ENCODE assay signal across 10 mouse cellular contexts in genomic region chr10:128715559-128716537, GRCm38 (mm10). TPM values are rescaled to one million over a fixed set of nuclear protein-coding genes. Genes with fewer than 3 reads are reported as not detected.
DNase-seq lines count a peak whose midpoint lies in the region; ATAC-seq and TF ChIP-seq lines count a peak whose summit lies in the region.
"Had no signal": no experiment of that assay in that cellular context is flagged by ENCODE, and none has a peak within 500 bp of the region (broad histone marks: within the 10 kb centered on the region; RNA-seq: fewer than 3 reads in every experiment).

No protein-coding gene starts in this region.

- WGBS in midbrain, embryonic 14.5 days = 87% methylated on average over 19 of the region's 19 CpGs

- H3K27ac ChIP-seq in CH12.LX (ENCODE audit: insufficient read depth, low read depth) = no peak overlapping the region
- no peak overlapping the region for H3K27ac ChIP-seq in midbrain, embryonic 14.5 days (replicated peaks; ENCODE audit: low read depth, low read length)
- H3K27ac ChIP-seq: hindbrain, embryonic 15.5 days; limb, embryonic 15.5 days had no signal

- H3K4me2 ChIP-seq in CH12.LX (ENCODE audit: insufficient read depth, low read depth, poor library complexity, severe bottlenecking) = peak overlapping the region; percentile 63
- no peak overlapping the region for H3K4me2 ChIP-seq in midbrain, embryonic 14.5 days (ENCODE audit: low read length)
- H3K4me2 ChIP-seq: hindbrain, embryonic 15.5 days; limb, embryonic 15.5 days had no signal

- peak; percentile 76 for ATAC-seq in activated CD4-positive, CD25-positive, alpha-beta regulatory T cell, adult 4 months
- ATAC-seq in midbrain, embryonic 14.5 days (ENCODE audit: low FRiP score, low TSS enrichment) = no peak

- peak overlapping the region; percentile 61 for H3K9ac ChIP-seq in CH12.LX (ENCODE audit: insufficient read depth, low read depth)
- H3K9ac ChIP-seq in midbrain, embryonic 14.5 days (replicated peaks; ENCODE audit: low read length) = no peak overlapping the region
- H3K9ac ChIP-seq: hindbrain, embryonic 15.5 days; limb, embryonic 15.5 days had no signal

- H3K79me2 ChIP-seq in CH12.LX (replicated peaks; ENCODE audit: control insufficient read depth, extremely low read depth, insufficient read depth, poor library complexity, severe bottlenecking) = no peaks in the 10 kb centered on the region

- peak; percentile 80 for TF ChIP-seq POLR2A in CH12.LX (IDR thresholded peaks at IDR 0.05; ENCODE audit: low read depth, low read length)

- no peaks in the 10 kb centered on the region for H3K9me3 ChIP-seq in CH12.LX (replicated peaks; ENCODE audit: low read length)
- no peaks in the 10 kb centered on the region for H3K9me3 ChIP-seq in midbrain, embryonic 14.5 days (ENCODE audit: control insufficient read depth, low read length)
- H3K9me3 ChIP-seq: hindbrain, embryonic 15.5 days; limb, embryonic 15.5 days had no signal

- in situ Hi-C loops in CH12.LX (cut with MboI; ENCODE audit: low pct_ligation_motif_present, low pct_unique_long_range_greater_than_20kb, low sequenced_read_pairs) = no loop called here

- TF ChIP-seq CTCF in CH12.LX (conservative IDR thresholded peaks at IDR 0.05 in 1 of 2, IDR thresholded peaks at IDR 0.05 in 1 of 2; ENCODE audit: low read depth in 2 of 2, low read length in 2 of 2) = no peak

- H3K4me3 ChIP-seq in CH12.LX (replicated peaks in 1 of 3; ENCODE audit: low read depth in 2 of 3, low read length in 2 of 3, poor library complexity in 1 of 3) = peak overlapping the region; percentile 7 to 37 (median 37)
- no peak overlapping the region for H3K4me3 ChIP-seq in midbrain, embryonic 14.5 days (replicated peaks; ENCODE audit: low read depth, low read length)
- H3K4me3 ChIP-seq: hindbrain, embryonic 15.5 days; limb, embryonic 15.5 days had no signal

- TF ChIP-seq RAD21 in CH12.LX (IDR thresholded peaks at IDR 0.05; ENCODE audit: low read depth, low read length) = no peak

- H3K27me3 ChIP-seq in CH12.LX (replicated peaks) = no peaks in the 10 kb centered on the region
- H3K27me3 ChIP-seq in midbrain, embryonic 14.5 days (ENCODE audit: control insufficient read depth, insufficient read depth, low read length) = no peaks in the 10 kb centered on the region
- H3K27me3 ChIP-seq: hindbrain, embryonic 15.5 days; limb, embryonic 15.5 days had no signal

- 0 out of 2 replicates have a peak, but pooled peaks have one; percentile 30 for TF ChIP-seq EP300 in CH12.LX (IDR thresholded peaks at IDR 0.05; ENCODE audit: low read length)

- DNase-seq in CH12.LX (ENCODE audit: extremely low read depth) = peak; percentile 82
- DNase-seq in lung, postnatal 25 days (ENCODE audit: low spot score) = peak; percentile 47
- peak; percentile 62 to 85 for DNase-seq in thymus, adult 18-20 months
- no peak for DNase-seq in midbrain, embryonic 14.5 days
- DNase-seq in cerebellum, postnatal 10 days = no peak
- no peak for DNase-seq in frontal cortex, postnatal 10 days (ENCODE audit: low spot score in 2 of 2)
- DNase-seq: right cerebral cortex, adult 18-20 months had no signal

- H3K36me3 ChIP-seq in CH12.LX (replicated peaks in 1 of 2; ENCODE audit: control insufficient read depth in 1 of 2, insufficient read depth in 1 of 2, low read length in 1 of 2) = peaks cover 7 to 21% of the 10 kb centered on the region in 2 experiments
- H3K36me3 ChIP-seq in midbrain, embryonic 14.5 days (ENCODE audit: control insufficient read depth, insufficient read depth, low read length) = no peaks in the 10 kb centered on the region
- H3K36me3 ChIP-seq: hindbrain, embryonic 15.5 days had no signal

- dilution Hi-C loops in CH12.LX (cut with MboI; ENCODE audit: extremely low pct_ligation_motif_present, extremely low pct_unique_long_range_greater_than_20kb, low sequenced_read_pairs) = no loop called here

- peaks cover 11 to 24% of the 10 kb centered on the region in 2 experiments for H3K4me1 ChIP-seq in CH12.LX (ENCODE audit: control insufficient read depth in 1 of 2, insufficient read depth in 2 of 2)
- no peaks in the 10 kb centered on the region for H3K4me1 ChIP-seq in midbrain, embryonic 14.5 days (ENCODE audit: control insufficient read depth, insufficient read depth, low read length)
- H3K4me1 ChIP-seq: hindbrain, embryonic 15.5 days; limb, embryonic 15.5 days had no signal

TF ChIP-seq in CH12.LX, 34 proteins besides CTCF, POLR2A, EP300 and RAD21:
- no peak for TF ChIP-seq NRF1 (IDR thresholded peaks at IDR 0.05; ENCODE audit: low read depth, low read length)
- TF ChIP-seq SIN3A (IDR thresholded peaks at IDR 0.05; ENCODE audit: low read length) = peak; percentile 66; the same call in 1 of the 2 replicates
- 0 out of 2 replicates have a peak, but pooled peaks have one; percentile 22 for TF ChIP-seq MXI1 (IDR thresholded peaks at IDR 0.05; ENCODE audit: low read depth, low read length)
- TF ChIP-seq ELF1 (IDR thresholded peaks at IDR 0.05; ENCODE audit: low read depth, low read length) = peak; percentile 82
- no peak for TF ChIP-seq ETS1 (conservative IDR thresholded peaks at IDR 0.05; ENCODE audit: low read depth, low read length)
- TF ChIP-seq HCFC1 (IDR thresholded peaks at IDR 0.05; ENCODE audit: low read depth, low read length) = 0 out of 2 replicates have a peak, but pooled peaks have one; percentile 26
- peak; percentile 60; the same call in 1 of the 2 replicates for TF ChIP-seq MAZ (IDR thresholded peaks at IDR 0.05; ENCODE audit: low read depth, low read length)
- no peak for TF ChIP-seq UBTF (IDR thresholded peaks at IDR 0.05; ENCODE audit: low read depth, low read length)
- peak; percentile 56 for TF ChIP-seq ZMIZ1 (IDR thresholded peaks at IDR 0.05; ENCODE audit: low read depth, low read length)
- no peak for TF ChIP-seq MEF2A (IDR thresholded peaks at IDR 0.05; ENCODE audit: borderline replicate concordance, low read depth, low read length)
- 0 out of 2 replicates have a peak, but pooled peaks have one; percentile 59 for TF ChIP-seq TBP (conservative IDR thresholded peaks at IDR 0.05; ENCODE audit: low read depth, low read length)
- peak; percentile 31; the same call in 1 of the 2 replicates for TF ChIP-seq TCF12 (IDR thresholded peaks at IDR 0.05; ENCODE audit: low read depth, low read length)
- peak; percentile 59; the same call in 1 of the 2 replicates for TF ChIP-seq NELFE (IDR thresholded peaks at IDR 0.05; ENCODE audit: low read depth, low read length)
- TF ChIP-seq CHD2 (IDR thresholded peaks at IDR 0.05; ENCODE audit: low read length) = 0 out of 2 replicates have a peak, but pooled peaks have one; percentile 38
- TF ChIP-seq MAX (IDR thresholded peaks at IDR 0.05; ENCODE audit: low read length) = 0 out of 2 replicates have a peak, but pooled peaks have one; percentile 21
- TF ChIP-seq E2F4 (IDR thresholded peaks at IDR 0.05; ENCODE audit: insufficient replicate concordance, low read depth, low read length) = no peak
- TF ChIP-seq MAFK (IDR thresholded peaks at IDR 0.05; ENCODE audit: insufficient replicate concordance, low read length) = 0 out of 2 replicates have a peak, but pooled peaks have one; percentile 15
- TF ChIP-seq ZNF384 (IDR thresholded peaks at IDR 0.05; ENCODE audit: low read depth, low read length) = no peak

RNA-seq across cellular contexts. Expression of gene Cdk2, which starts 11.0 kb away (rescaled TPM):
- total RNA-seq in CH12.LX (2012; rRNA removed) (38.9 and 47.1 TPM in 2 replicates), CH12.LX (2014; rRNA removed) (79.3 and 86.9 TPM in 2 replicates)
- 75.3 and 89.2 TPM in 2 replicates for polyA plus RNA-seq in CH12.LX (2012; ENCODE audit: insufficient read length, low read depth)
- polyA plus RNA-seq in activated CD4-positive, CD25-positive, alpha-beta regulatory T cell, adult 4 months (2017; shearing (Covaris generic)) = 10 to 100 TPM; 24.0 to 29.2 TPM
- 13.2 and 24.2 TPM in 2 replicates for polyA plus RNA-seq in midbrain, embryonic 14.5 days (2014; fragmentation: Nextera tagmentation; extraction: Ambion mirVana)

RNA-seq across cellular contexts. Expression of gene Pmel, which starts 11.9 kb away (rescaled TPM):
- total RNA-seq in CH12.LX (2012; rRNA removed) (7.1 and 7.6 TPM in 2 replicates), CH12.LX (2014; rRNA removed) (5.3 and 5.5 TPM in 2 replicates)
- 8.8 and 9.4 TPM in 2 replicates for polyA plus RNA-seq in CH12.LX (2012; ENCODE audit: insufficient read length, low read depth)
- polyA plus RNA-seq in activated CD4-positive, CD25-positive, alpha-beta regulatory T cell, adult 4 months (2017; shearing (Covaris generic)) = 1 to 10 TPM; 2.6 to 5.7 TPM
- 0.22 and 0.38 TPM in 2 replicates for polyA plus RNA-seq in midbrain, embryonic 14.5 days (2014; fragmentation: Nextera tagmentation; extraction: Ambion mirVana)

RNA-seq across cellular contexts. Expression of gene Rab5b, which starts 19.8 kb away (rescaled TPM):
- total RNA-seq in CH12.LX (2012; rRNA removed) (22.0 and 27.4 TPM in 2 replicates), CH12.LX (2014; rRNA removed) (28.9 and 34.4 TPM in 2 replicates)
- polyA plus RNA-seq in CH12.LX (2012; ENCODE audit: insufficient read length, low read depth) = 20.4 and 20.6 TPM in 2 replicates
- polyA plus RNA-seq in activated CD4-positive, CD25-positive, alpha-beta regulatory T cell, adult 4 months (2017; shearing (Covaris generic)) = 10 to 100 TPM; 50.7 to 59.5 TPM
- 80.4 and 100 TPM in 2 replicates for polyA plus RNA-seq in midbrain, embryonic 14.5 days (2014; fragmentation: Nextera tagmentation; extraction: Ambion mirVana)

RNA-seq across cellular contexts. Expression of gene Dgka, which starts 28.8 kb away (rescaled TPM):
- total RNA-seq in CH12.LX (2012; rRNA removed) (5.9 and 6.6 TPM in 2 replicates), CH12.LX (2014; rRNA removed) (3.4 TPM in 2 replicates)
- polyA plus RNA-seq in CH12.LX (2012; ENCODE audit: insufficient read length, low read depth) = 9.0 and 9.5 TPM in 2 replicates
- polyA plus RNA-seq in activated CD4-positive, CD25-positive, alpha-beta regulatory T cell, adult 4 months (2017; shearing (Covaris generic)) = 100 to 1,000 TPM; 269 to 295 TPM
- 5.7 and 6.2 TPM in 2 replicates for polyA plus RNA-seq in midbrain, embryonic 14.5 days (2014; fragmentation: Nextera tagmentation; extraction: Ambion mirVana)

RNA-seq across cellular contexts. Expression of gene Pym1, which starts 31.8 kb away (rescaled TPM):
- total RNA-seq in CH12.LX (2012; rRNA removed) (52.8 and 63.1 TPM in 2 replicates), CH12.LX (2014; rRNA removed) (84.9 and 87.8 TPM in 2 replicates)
- 75.6 and 86.6 TPM in 2 replicates for polyA plus RNA-seq in CH12.LX (2012; ENCODE audit: insufficient read length, low read depth)
- 10 to 100 TPM; 64.1 to 79.7 TPM for polyA plus RNA-seq in activated CD4-positive, CD25-positive, alpha-beta regulatory T cell, adult 4 months (2017; shearing (Covaris generic))
- 46.7 and 60.0 TPM in 2 replicates for polyA plus RNA-seq in midbrain, embryonic 14.5 days (2014; fragmentation: Nextera tagmentation; extraction: Ambion mirVana)

Comparison
In these comparisons a context has a peak if more than half of its experiments do, and no peak if none do; other contexts are left out.
1. DNase-seq: peak in CH12.LX (single experiment), lung, postnatal 25 days (single experiment) and thymus, adult 18-20 months (2 of 2); none in midbrain, embryonic 14.5 days (single experiment), cerebellum, postnatal 10 days (0 of 2) and frontal cortex, postnatal 10 days (0 of 2).